Mouse (Mus musculus) kidney, embryonic 14.5 days (tissue): ENCODE results near the gene Madd. TPM values are rescaled to one million over a fixed set of nuclear protein-coding genes. Genes with fewer than 3 reads are reported as not detected.

Experiments used
- ATAC-seq: fragments of 200-750 bp; cut with Nextera tagmentation; 2 replicates; pipeline ENCODE4 v1.8.0; 2017; ENCODE audit warnings: moderate number of reproducible peaks, mild to moderate bottlenecking, moderate TSS enrichment, moderate library complexity; ENCODE audit not compliant: low FRiP score, low TSS enrichment
- H3K27ac ChIP-seq: fragments of 300-500 bp; sonication (generic); 2 replicates; pipeline ENCODE4 v1.5.1; 2014; ENCODE audit warnings: low read depth, mild to moderate bottlenecking, low read length, moderate library complexity, mixed read lengths
- H3K27me3 ChIP-seq: fragments of 300-500 bp; sonication (generic); 2 replicates; pipeline ENCODE4 v1.6.1; 2014; ENCODE audit warnings: mild to moderate bottlenecking, low read length; ENCODE audit not compliant: control insufficient read depth, insufficient read depth
- H3K36me3 ChIP-seq: fragments of 300-500 bp; sonication (generic); 2 replicates; pipeline ENCODE4 v1.6.1; 2014; ENCODE audit warnings: low read length, mixed read lengths; ENCODE audit not compliant: control insufficient read depth, insufficient read depth
- H3K4me1 ChIP-seq: fragments of 300-500 bp; sonication (generic); 2 replicates; pipeline ENCODE4 v1.6.1; 2014; ENCODE audit warnings: low read length, mixed read lengths; ENCODE audit not compliant: control insufficient read depth, insufficient read depth
- H3K4me2 ChIP-seq: fragments of 300-500 bp; sonication (generic); replicated peaks from 2 replicates; pipeline ENCODE4 v1.6.1; 2014; ENCODE audit warnings: low read depth, mild to moderate bottlenecking, low read length
- H3K4me3 ChIP-seq: fragments of 300-500 bp; sonication (generic); 2 replicates; pipeline ENCODE4 v1.5.1; 2014; ENCODE audit warnings: mild to moderate bottlenecking, low read length
- H3K9ac ChIP-seq: fragments of 300-500 bp; sonication (generic); 2 replicates; pipeline ENCODE4 v1.6.1; 2014; ENCODE audit warnings: low read depth, mild to moderate bottlenecking, low read length, moderate library complexity
- H3K9me3 ChIP-seq: fragments of 300-500 bp; sonication (generic); 2 replicates; pipeline ENCODE4 v1.6.1; 2016; ENCODE audit warnings: low read length; ENCODE audit not compliant: control insufficient read depth
- WGBS: fragments of 180-500 bp; shearing (Covaris S2); extraction: QIAGEN DNeasy Blood & Tissue Kit; methylation state at CpG from one replicate; pipeline ENCODE4 v1.1.7; 2014; 5-methylcytosine and 5-hydroxymethylcytosine counted together
- polyA plus RNA-seq: library from polyadenylated mRNA; unstranded; fragments of >200 nt; fragmentation: Nextera tagmentation; extraction: Ambion mirVana; gene quantifications from 2 replicates; pipeline ENCODE4 v1.2.1, GENCODE M21; 2014

Gene Madd
- polyA plus RNA-seq, 1 experiment from 2014 or later: 7.6 TPM

DNA sequence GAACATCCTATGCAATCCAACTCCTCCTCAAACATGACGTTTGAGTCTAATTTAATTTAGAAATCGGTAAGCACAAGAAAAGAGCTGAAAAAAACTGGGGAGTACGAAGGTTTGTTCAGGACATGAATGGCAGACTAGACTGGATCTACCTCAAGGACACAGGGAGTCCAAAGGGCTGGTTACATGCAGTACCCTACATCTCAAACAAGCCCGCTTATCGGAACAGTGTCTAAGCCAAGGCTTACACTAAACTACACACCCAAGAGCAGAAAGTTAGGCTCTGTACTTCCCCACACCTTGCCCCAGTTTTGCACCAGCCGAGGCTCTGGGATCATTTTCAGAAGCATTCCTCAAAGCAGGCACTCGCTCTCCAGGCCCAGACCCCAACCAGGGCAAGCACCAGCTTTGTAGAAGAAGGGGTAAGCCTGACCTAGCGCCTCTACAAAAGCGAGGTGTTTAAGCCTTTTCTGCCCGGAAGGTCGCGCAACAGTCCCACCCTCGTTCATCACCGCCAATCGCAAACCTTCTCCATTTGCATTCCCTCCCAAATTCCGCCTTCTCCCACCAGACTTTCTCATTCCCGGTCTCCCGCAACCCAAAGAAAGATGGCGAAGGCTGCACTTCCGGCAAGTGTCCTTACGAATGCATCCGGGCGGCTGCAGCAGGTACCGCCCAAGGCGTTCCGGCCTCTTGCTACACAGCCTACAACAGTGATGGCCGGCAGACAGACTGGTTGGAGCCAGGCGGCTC lies 18.8 kb upstream of the Madd start, which contains the start of the genes Nr1h3 and Acp2:
Gene Nr1h3, minus strand, starts transcription at position 613 of the 750 bp plus-strand sequence.
Gene Acp2, plus strand, starts transcription at position 664 of the 750 bp plus-strand sequence.
- Histone ChIP-seq H3K4me2 (peak within 1 kb of the TSS; percentile 55), H3K36me3 (peaks cover 20% of the 10 kb centered on the region), H3K27ac (peak within 1 kb of the TSS; percentile 85), H3K9me3 (no peaks in the 10 kb centered on the region), H3K27me3 (no peaks in the 10 kb centered on the region), H3K4me1 (peaks cover 10% of the 10 kb centered on the region), H3K4me3 (peak within 1 kb of the TSS; percentile 72), H3K9ac (peak within 1 kb of the TSS; percentile 81)
- WGBS: 3% methylated on average over 28 of the region's 28 CpGs
- ATAC-seq: peak; percentile 95

- WGBS: 91% methylated on average over 3 of the region's 3 CpGs
- H3K27ac ChIP-seq: no peak overlapping the region
- no peak overlapping the region for H3K4me2 ChIP-seq
- H3K9ac ChIP-seq: no peak overlapping the region
- no peak overlapping the region for H3K4me3 ChIP-seq
- no peaks in the 10 kb centered on the region for H3K9me3 ChIP-seq
- H3K4me1 ChIP-seq: peaks cover 21% of the 10 kb centered on the region
- no peak for ATAC-seq
- H3K36me3 ChIP-seq: no peaks in the 10 kb centered on the region
- H3K27me3 ChIP-seq: no peaks in the 10 kb centered on the region
Observed at GRCm38 (mm10) chr2:91198888-91199287, 15.3 kb upstream of the Madd start.

GRCm38 (mm10) chr2:91196577-91197001 lies 13.0 kb upstream of the Madd start:
- ATAC-seq: no peak
- Histone ChIP-seq H3K27me3 (no peaks in the 10 kb centered on the region; the same call in 1 of the 2 replicates), H3K36me3 (no peaks in the 10 kb centered on the region), H3K4me2 (no peak overlapping the region), H3K27ac (no peak overlapping the region), H3K9ac (no peak overlapping the region), H3K9me3 (no peaks in the 10 kb centered on the region), H3K4me1 (peaks cover 11% of the 10 kb centered on the region; the same call in 1 of the 2 replicates), H3K4me3 (no peak overlapping the region)
- WGBS: 58% methylated on average over 3 of the region's 3 CpGs

DNA sequence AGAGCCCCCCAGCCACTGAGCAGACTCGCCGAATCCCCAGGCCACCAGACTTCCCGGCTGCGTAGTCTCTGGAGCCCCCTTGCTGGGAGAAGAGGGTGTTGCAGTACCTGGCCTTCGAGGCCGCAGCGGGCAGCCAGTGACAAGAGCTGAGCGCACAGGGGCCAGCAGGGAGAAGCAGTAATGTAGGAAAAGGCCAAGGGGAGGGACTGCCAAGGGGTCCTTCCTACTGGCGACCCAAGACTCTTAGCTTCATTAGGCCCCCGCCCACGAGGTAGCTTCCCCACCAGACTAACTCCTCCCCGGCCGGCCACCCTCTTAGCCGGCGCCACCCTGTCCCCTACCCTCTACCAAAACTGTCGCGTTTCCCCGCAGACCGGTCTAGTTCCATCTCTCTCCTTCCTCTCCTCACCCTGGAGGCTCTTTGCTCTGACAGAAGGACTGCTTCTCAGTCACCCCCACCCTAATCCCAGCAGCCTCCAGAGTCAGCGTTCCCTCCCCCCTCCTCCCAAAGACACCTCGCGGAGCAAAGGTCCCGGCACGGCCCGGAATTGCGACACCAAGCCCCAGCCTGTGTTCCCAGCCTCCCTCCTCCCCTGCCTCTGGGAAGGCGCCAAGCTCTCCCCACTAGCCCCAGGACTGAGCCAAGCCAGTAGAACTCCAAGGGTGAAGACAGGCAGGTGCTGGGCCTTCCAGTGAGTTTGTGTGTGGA lies 11.1 kb upstream of the Madd start:
- Histone ChIP-seq H3K9ac (peak overlapping the region; percentile 57), H3K4me1 (peaks cover 11% of the 10 kb centered on the region; the same call in 1 of the 2 replicates), H3K4me2 (peak overlapping the region; percentile 67), H3K27ac (no peak overlapping the region), H3K27me3 (no peaks in the 10 kb centered on the region; the same call in 1 of the 2 replicates), H3K9me3 (no peaks in the 10 kb centered on the region), H3K4me3 (peak overlapping the region; percentile 39), H3K36me3 (no peaks in the 10 kb centered on the region)
- ATAC-seq: peak; percentile 90
- under 1% methylated on average over 27 of the region's 27 CpGs for WGBS

GRCm38 (mm10) chr2:91190501-91190900 lies 6.9 kb upstream of the Madd start:
- Histone ChIP-seq H3K36me3 (no peaks in the 10 kb centered on the region), H3K4me1 (peaks cover 11% of the 10 kb centered on the region; the same call in 1 of the 2 replicates), H3K4me2 (no peak overlapping the region), H3K27me3 (no peaks in the 10 kb centered on the region; the same call in 1 of the 2 replicates), H3K4me3 (no peak overlapping the region), H3K27ac (no peak overlapping the region), H3K9me3 (no peaks in the 10 kb centered on the region), H3K9ac (no peak overlapping the region)
- 89% methylated on average over 16 of the region's 16 CpGs for WGBS
- ATAC-seq: no peak

GRCm38 (mm10) chr2:91187431-91187830 lies 3.8 kb upstream of the Madd start:
- Histone ChIP-seq H3K27me3 (no peaks in the 10 kb centered on the region), H3K9ac (no peak overlapping the region), H3K4me1 (0 out of 2 replicates have a peak, but pooled peaks cover 3% of the 10 kb centered on the region), H3K4me3 (no peak overlapping the region), H3K36me3 (no peaks in the 10 kb centered on the region), H3K4me2 (no peak overlapping the region), H3K27ac (no peak overlapping the region), H3K9me3 (no peaks in the 10 kb centered on the region)
- no peak for ATAC-seq
- 61% methylated on average over 4 of the region's 4 CpGs for WGBS

DNA sequence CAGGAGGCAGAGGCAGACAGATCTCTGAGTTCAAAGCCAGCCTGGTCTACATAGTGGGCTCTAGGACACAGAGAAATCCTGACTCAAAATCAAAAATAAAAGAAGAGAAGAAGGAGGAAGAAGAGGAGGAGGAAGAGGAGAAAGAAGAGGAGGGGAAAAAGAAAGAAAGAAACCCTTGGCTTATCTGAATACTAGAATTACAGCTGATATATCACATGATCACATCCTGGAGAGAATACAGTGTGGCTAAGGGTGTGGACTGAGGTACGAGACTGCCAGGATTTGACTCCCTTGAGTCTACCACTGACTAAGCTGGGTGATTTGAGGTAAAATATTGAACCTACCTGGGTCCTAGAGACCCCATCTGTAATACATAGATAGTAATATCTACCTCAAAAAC lies 2.6 kb upstream of the Madd start:
- 71% methylated on average over 1 of the region's 1 CpGs for WGBS
- H3K27me3 ChIP-seq: no peaks in the 10 kb centered on the region
- no peaks in the 10 kb centered on the region for H3K36me3 ChIP-seq
- no peak overlapping the region for H3K9ac ChIP-seq
- H3K4me2 ChIP-seq: no peak overlapping the region
- H3K4me3 ChIP-seq: no peak overlapping the region
- H3K4me1 ChIP-seq: 0 out of 2 replicates have a peak, but pooled peaks cover 6% of the 10 kb centered on the region
- H3K27ac ChIP-seq: no peak overlapping the region
- ATAC-seq: no peak
- no peaks in the 10 kb centered on the region for H3K9me3 ChIP-seq

DNA sequence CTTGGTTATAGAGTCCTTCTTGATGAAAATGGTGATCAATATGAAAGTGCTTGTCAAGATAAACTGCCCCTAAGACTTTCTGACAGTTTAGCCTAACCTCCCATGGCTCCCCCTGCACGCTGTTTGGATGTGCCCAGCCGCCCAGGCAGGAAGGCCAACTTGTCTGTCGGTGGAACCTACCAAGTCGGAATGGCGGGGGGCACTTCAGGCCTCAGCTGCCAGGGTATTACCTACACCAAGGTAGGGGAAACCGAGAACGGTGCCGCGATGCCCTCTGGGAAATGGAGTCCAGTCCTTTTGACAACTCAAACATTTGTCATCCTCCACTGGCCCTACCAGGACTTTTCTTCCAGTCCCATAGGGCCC lies 506 bp downstream of the Madd start:
- Histone ChIP-seq H3K36me3 (no peaks in the 10 kb centered on the region), H3K27me3 (no peaks in the 10 kb centered on the region)
- 1% methylated on average over 9 of the region's 9 CpGs for WGBS

More for the DNA sequence above, 506 bp downstream of the Madd start:
- H3K27ac ChIP-seq: peak overlapping the region; percentile 67
- ATAC-seq: peak; percentile 95
- 0 out of 2 replicates have a peak, but pooled peaks cover 6% of the 10 kb centered on the region for H3K4me1 ChIP-seq
- H3K9me3 ChIP-seq: no peaks in the 10 kb centered on the region
- peak overlapping the region; percentile 83 for H3K4me2 ChIP-seq
- H3K4me3 ChIP-seq: peak overlapping the region; percentile 84
- peak overlapping the region; percentile 68 for H3K9ac ChIP-seq
